Mouse (Mus musculus): Measurements from ENCODE around the gene Stam2.

- TF ChIP-seq CTCF (IDR thresholded peaks at IDR 0.05; ENCODE audit: insufficient read depth, low read length) (no peak), POLR2A (IDR thresholded peaks at IDR 0.05; ENCODE audit: borderline replicate concordance, extremely low read depth, low read depth, low read length) (no peak)
Observed at GRCm38 (mm10) chr2:52717076-52717475, 25.0 kb downstream of the Stam2 start.

Data from lung, adult 2 months (tissue).